Mouse (Mus musculus): Measurements from ENCODE around the gene Fam227a. TPM values are rescaled to one million over a fixed set of nuclear protein-coding genes. Genes with fewer than 3 reads are reported as not detected.
"Not testable (repeated sequence)": the region's sequence is repeated elsewhere in the genome, so short reads cannot be mapped to it uniquely, and the experiment has no call there.

Fam227a gene
- total RNA-seq, 2 experiments from 2014 or later = 12.3 to 13.1 TPM

- no peak for TF ChIP-seq CTCF (conservative IDR thresholded peaks at IDR 0.05)
- no peak for DNase-seq (ENCODE audit: low spot score in 2 of 2)
- Histone ChIP-seq H3K27ac (0 out of 2 replicates have a peak overlapping the region, but pooled peaks have one; percentile 46), H3K4me3 (peak overlapping the region; percentile 53)
Observed at GRCm38 (mm10) chr15:79689662-79690425, 31.1 kb upstream of the Fam227a start.

GRCm38 (mm10) chr15:79688268-79688956 lies 29.7 kb upstream of the Fam227a start:
- TF ChIP-seq CTCF (conservative IDR thresholded peaks at IDR 0.05) = no peak

DNA sequence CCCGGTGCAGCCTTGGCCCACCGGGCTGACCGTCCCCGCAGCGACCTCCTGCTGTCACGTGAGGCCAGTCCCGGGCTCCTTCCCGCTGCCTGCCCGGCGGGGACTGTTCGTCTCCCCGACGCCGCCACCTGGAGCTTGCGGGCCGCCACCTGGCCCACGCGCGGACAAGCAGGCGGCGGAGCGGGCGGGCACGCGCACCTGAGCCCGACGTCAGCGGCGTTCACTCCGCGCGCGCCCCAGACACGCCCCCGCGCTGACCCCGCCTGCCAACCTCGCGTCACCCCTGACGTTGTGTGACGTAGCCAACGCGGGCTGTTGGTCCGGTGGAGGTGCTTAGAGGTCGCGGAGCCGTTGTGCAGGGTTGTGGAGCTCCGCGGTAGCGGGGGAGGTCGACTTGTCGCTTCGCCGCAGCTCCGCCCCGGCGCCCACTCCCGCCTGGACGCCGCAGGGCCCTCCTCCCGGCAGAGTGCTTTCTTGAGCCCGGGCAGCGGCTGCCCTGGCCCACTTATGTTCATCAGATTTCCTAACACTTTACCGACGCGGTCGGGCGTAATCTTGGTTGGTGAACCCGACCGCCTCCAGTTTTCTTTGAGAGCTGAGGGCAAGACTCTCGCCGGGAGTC lies 29.0 kb upstream of the Fam227a start, which contains the start of gene Josd1:
Gene Josd1, minus strand, starts transcription at position 274 of the 622 bp plus-strand sequence.
- DNase-seq (ENCODE audit: low spot score in 2 of 2) = peak; percentile 92 to 95
- H3K4me3 ChIP-seq = peak within 1 kb of the TSS; percentile 87
- TF ChIP-seq CTCF (conservative IDR thresholded peaks at IDR 0.05) = no peak
- peak within 1 kb of the TSS; percentile 98 for H3K27ac ChIP-seq

More at GRCm38 (mm10) chr15:79688268-79688956, 29.7 kb upstream of the Fam227a start:
- Histone ChIP-seq H3K4me3 (peak overlapping the region; percentile 87), H3K27ac (peak overlapping the region; percentile 98)
- DNase-seq (ENCODE audit: low spot score in 2 of 2) = no peak

DNA sequence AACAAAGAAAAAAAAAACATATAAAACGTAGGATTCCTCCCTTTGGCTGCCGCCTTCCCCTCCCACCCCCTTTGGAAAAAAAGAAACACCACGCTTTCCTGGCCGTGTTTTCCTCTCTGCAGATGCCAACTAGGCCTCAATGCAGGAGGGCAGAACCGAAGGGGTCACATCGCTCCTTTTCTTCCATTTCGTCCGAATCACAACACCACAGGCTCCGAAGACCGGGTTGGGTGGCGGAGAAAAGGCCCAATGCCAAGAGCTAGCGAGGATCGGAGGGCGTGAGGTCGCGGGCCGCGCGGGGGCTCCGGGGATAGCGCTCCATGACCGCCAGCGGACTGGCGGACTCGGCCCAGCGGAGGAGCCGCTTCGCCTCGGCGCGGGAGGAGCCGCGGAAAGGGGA lies 28.4 kb upstream of the Fam227a start:
- no peak for TF ChIP-seq CTCF (conservative IDR thresholded peaks at IDR 0.05)
- peak in 1 of 2 experiments; percentile 26 for DNase-seq (ENCODE audit: low spot score in 2 of 2)
- H3K27ac ChIP-seq = peak overlapping the region; percentile 98
- peak overlapping the region; percentile 87 for H3K4me3 ChIP-seq

GRCm38 (mm10) chr15:79686046-79686869 lies 27.5 kb upstream of the Fam227a start:
- Histone ChIP-seq H3K4me3 (peak overlapping the region; percentile 87), H3K27ac (peak overlapping the region; percentile 98; the same call in 1 of the 2 replicates)
- no peak for TF ChIP-seq CTCF (conservative IDR thresholded peaks at IDR 0.05)
- DNase-seq (ENCODE audit: low spot score in 2 of 2) = no peak

GRCm38 (mm10) chr15:79685141-79685641 lies 26.4 kb upstream of the Fam227a start:
- H3K27ac ChIP-seq = 0 out of 2 replicates have a peak overlapping the region, but pooled peaks have one; percentile 98
- peak overlapping the region; percentile 87 for H3K4me3 ChIP-seq
- DNase-seq (ENCODE audit: low spot score in 2 of 2) = no peak
- no peak for TF ChIP-seq CTCF (conservative IDR thresholded peaks at IDR 0.05)

DNA sequence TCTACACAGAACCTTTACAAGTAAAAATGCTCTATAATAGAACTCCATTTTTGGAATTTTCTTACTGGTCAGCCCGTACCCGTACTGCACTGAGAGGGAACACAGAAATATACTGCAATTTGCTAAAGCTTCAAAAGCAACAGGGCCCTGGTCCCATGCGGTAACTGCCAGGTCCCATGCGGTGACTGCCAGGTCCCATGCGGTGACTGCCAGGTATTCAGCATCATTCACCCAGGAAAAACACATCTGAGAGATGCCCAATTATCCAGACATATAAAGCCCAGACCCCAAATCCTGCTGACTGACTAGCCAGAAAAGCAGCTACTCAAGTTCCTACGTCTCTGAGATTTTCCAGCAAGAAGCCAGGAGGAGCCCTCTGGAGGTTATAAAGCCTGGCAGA lies 25.9 kb upstream of the Fam227a start:
- H3K4me3 ChIP-seq = peak overlapping the region; percentile 87
- no peak overlapping the region for H3K27ac ChIP-seq
- no peak for DNase-seq (ENCODE audit: low spot score in 2 of 2)
- no peak for TF ChIP-seq CTCF (conservative IDR thresholded peaks at IDR 0.05)

GRCm38 (mm10) chr15:79683707-79684465 lies 25.1 kb upstream of the Fam227a start:
- no peak for TF ChIP-seq CTCF (conservative IDR thresholded peaks at IDR 0.05)
- peak in 1 of 2 experiments; percentile 42 for DNase-seq (ENCODE audit: low spot score in 2 of 2)
- no peak overlapping the region for H3K27ac ChIP-seq
- H3K4me3 ChIP-seq = peak overlapping the region; percentile 87

- DNase-seq (ENCODE audit: low spot score in 2 of 2) = no peak
- Histone ChIP-seq H3K27ac (no peak overlapping the region), H3K4me3 (peak overlapping the region; percentile 87; the same call in 1 of the 2 replicates)
- no peak for TF ChIP-seq CTCF (conservative IDR thresholded peaks at IDR 0.05)
Observed at GRCm38 (mm10) chr15:79683146-79683545, 24.4 kb upstream of the Fam227a start.

GRCm38 (mm10) chr15:79681973-79682372 lies 23.2 kb upstream of the Fam227a start:
- DNase-seq (ENCODE audit: low spot score in 2 of 2) = no peak
- no peak for TF ChIP-seq CTCF (conservative IDR thresholded peaks at IDR 0.05)
- Histone ChIP-seq H3K27ac (no peak overlapping the region), H3K4me3 (no peak overlapping the region)

DNA sequence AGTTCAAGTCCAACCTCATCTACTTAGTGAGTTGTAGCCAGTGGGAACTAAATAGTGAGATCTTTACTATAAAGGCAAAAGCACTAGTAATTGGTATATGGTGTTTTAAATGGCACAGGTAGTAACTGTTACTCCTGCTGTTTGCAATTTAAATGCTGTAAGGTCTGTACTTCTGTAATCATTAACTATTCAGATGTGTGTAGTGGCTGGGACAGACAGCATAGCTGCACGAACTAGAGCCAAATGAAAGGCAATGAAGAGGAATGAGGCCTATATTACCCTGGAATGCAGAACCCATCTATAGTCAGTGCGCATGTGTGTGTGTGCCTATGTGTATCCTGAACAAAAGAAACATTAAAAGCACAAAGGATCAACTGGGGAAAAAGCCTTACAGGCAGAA lies 19.2 kb upstream of the Fam227a start:
- Histone ChIP-seq H3K27ac (no peak overlapping the region), H3K4me3 (no peak overlapping the region)
- DNase-seq (ENCODE audit: low spot score in 2 of 2) = no peak
- TF ChIP-seq CTCF (conservative IDR thresholded peaks at IDR 0.05) = no peak

GRCm38 (mm10) chr15:79671828-79672348 lies 13.1 kb upstream of the Fam227a start:
- peak overlapping the region; percentile 85 for H3K4me3 ChIP-seq
- not testable (repeated sequence) for DNase-seq (ENCODE audit: low spot score in 2 of 2); H3K27ac ChIP-seq

Measured in layer of hippocampus, adult 2 months (tissue).